Mouse (Mus musculus) liver, adult 2 months (tissue): Measurements from ENCODE around the gene Tmem30a.

ENCODE experiments used
- CTCF ChIP-seq: fragments of 200-500 bp; IDR thresholded peaks from 2 replicates; pipeline ENCODE4 v1.5.1; 2011; ENCODE audit warnings: low read depth, low read length, control low read depth
- POLR2A ChIP-seq: fragments of 200-500 bp; IDR thresholded peaks from 2 replicates; pipeline ENCODE4 v1.6.1; 2011; ENCODE audit warnings: low read length, control low read depth; ENCODE audit not compliant: insufficient read depth; ENCODE audit errors: extremely low read depth

DNA sequence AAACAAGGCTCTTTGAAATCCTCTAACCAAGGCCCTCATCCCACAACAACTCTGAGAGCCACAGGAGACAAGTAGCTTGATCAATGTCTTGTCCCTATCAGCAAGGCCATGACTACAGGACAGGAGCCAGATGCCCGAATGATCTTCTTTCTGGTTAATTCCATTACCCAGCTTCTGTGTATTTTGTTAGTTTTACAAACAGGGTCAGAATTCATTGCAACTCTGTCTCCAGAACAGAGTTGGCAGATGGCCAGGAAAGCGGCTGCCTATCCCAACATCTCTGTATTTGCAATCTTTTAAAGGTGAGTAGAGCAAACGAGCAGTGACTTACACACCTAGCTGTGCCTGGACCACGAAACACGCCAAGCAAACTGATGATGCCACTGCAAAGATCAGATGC is 63.0 kb downstream of the Tmem30a start:
- TF ChIP-seq CTCF: no peak
- no peak for TF ChIP-seq POLR2A
